Mouse (Mus musculus) G1E (cell line): ENCODE measurements around the gene Adgrf2. TPM values are rescaled to one million over a fixed set of nuclear protein-coding genes. Genes with fewer than 3 reads are reported as not detected.

Experiments
- ATAC-seq: 2 replicates; pipeline ENCODE4 v1.8.0; 2016; ENCODE audit warnings: mild to moderate bottlenecking; ENCODE audit not compliant: insufficient number of reproducible peaks, poor library complexity, low FRiP score, severe bottlenecking; ENCODE audit errors: extremely low read depth
- DNase-seq: peaks from one replicate; pipeline ENCODE4 v3.0.0; 2012; ENCODE audit warnings: low spot score
- H3K27me3 ChIP-seq: 2 replicates; pipeline ENCODE4 v1.6.1; 2012; ENCODE audit warnings: mild to moderate bottlenecking, low read length, inconsistent platforms; ENCODE audit not compliant: insufficient read depth
- H3K36me3 ChIP-seq: replicated peaks from 2 replicates; pipeline ENCODE3; 2012; ENCODE audit warnings: mild to moderate bottlenecking, inconsistent platforms
- H3K4me1 ChIP-seq: 2 replicates; pipeline ENCODE4 v1.6.1; 2012; ENCODE audit warnings: low read depth, low read length, inconsistent platforms, mixed read lengths; ENCODE audit not compliant: insufficient read depth
- H3K4me3 ChIP-seq: 2 replicates; pipeline ENCODE4 v1.5.1; 2012; ENCODE audit warnings: low read depth, mild to moderate bottlenecking, inconsistent platforms, low read length, moderate library complexity, mixed read lengths
- H3K9me3 ChIP-seq: replicated peaks from 2 replicates; pipeline ENCODE4 v1.6.1; 2012; ENCODE audit warnings: inconsistent platforms
- CTCF ChIP-seq: IDR thresholded peaks from 2 replicates; pipeline ENCODE4 v1.5.1; 2012; ENCODE audit warnings: low read depth, low read length, inconsistent platforms, mixed read lengths
- GATA1 ChIP-seq: IDR thresholded peaks from 2 replicates; pipeline ENCODE4 v1.6.1; 2012; ENCODE audit warnings: borderline replicate concordance, low read length, inconsistent platforms, mixed read lengths
- GATA2 ChIP-seq: IDR thresholded peaks from 2 replicates; pipeline ENCODE4 v1.6.1; 2012; ENCODE audit warnings: low read depth, low read length, inconsistent platforms, borderline replicate concordance
- POLR2AphosphoS5 ChIP-seq: IDR thresholded peaks from 2 replicates; pipeline ENCODE4 v1.6.1; 2012; ENCODE audit warnings: low read depth, low read length, inconsistent platforms; ENCODE audit not compliant: insufficient replicate concordance
- TAL1 ChIP-seq: conservative IDR thresholded peaks from 2 replicates; pipeline ENCODE4 v1.6.1; 2012; ENCODE audit warnings: low read depth, low read length, inconsistent platforms, mixed read lengths
- polyA plus RNA-seq: library from polyadenylated mRNA; stranded (reverse); fragments of >175 nt; gene quantifications from 2 replicates; pipeline ENCODE4 v1.2.3, GENCODE M21; 2012
- total RNA-seq, 2 experiments: library from RNA; stranded (forward) in 1 of 2; stranded (reverse) in 1 of 2; fragments of 200-1000 nt in 1 of 2; fragments of >200 nt in 1 of 2; fragmentation: Nextera tagmentation in 1 of 2; gene quantifications; 2 replicates each; pipeline ENCODE4 v1.2.3; 2014 to 2017

The Adgrf2 gene
- total and polyA plus RNA-seq, 3 experiments, result 0.05 TPM; not detected in 2

- Histone ChIP-seq H3K36me3 (no peaks in the 10 kb centered on the region), H3K4me3 (no peak overlapping the region), H3K27me3 (no peaks in the 10 kb centered on the region), H3K4me1 (no peaks in the 10 kb centered on the region), H3K9me3 (peaks cover 23% of the 10 kb centered on the region)
- no peak for TF ChIP-seq TAL1
- no peak for TF ChIP-seq POLR2AphosphoS5
- no peak for TF ChIP-seq CTCF
- TF ChIP-seq GATA1, result no peak
- no peak for TF ChIP-seq GATA2
- ATAC-seq (no peak), DNase-seq (no peak)
Observed at GRCm38 (mm10) chr17:42710717-42711116, 31.3 kb downstream of the Adgrf2 start.

GRCm38 (mm10) chr17:42705611-42706010 is 36.4 kb downstream of the Adgrf2 start:
- no peak for DNase-seq

GRCm38 (mm10) chr17:42702198-42702597 is 39.8 kb downstream of the Adgrf2 start:
- DNase-seq (no peak), ATAC-seq (no peak)
- TF ChIP-seq CTCF (no peak), GATA1 (no peak), GATA2 (no peak), POLR2AphosphoS5 (no peak), TAL1 (no peak)

More at GRCm38 (mm10) chr17:42705611-42706010, 36.4 kb downstream of the Adgrf2 start:
- Histone ChIP-seq H3K27me3 (no peaks in the 10 kb centered on the region), H3K9me3 (peaks cover 18% of the 10 kb centered on the region), H3K4me1 (no peaks in the 10 kb centered on the region), H3K4me3 (no peak overlapping the region), H3K36me3 (no peaks in the 10 kb centered on the region)
- no peak for TF ChIP-seq POLR2AphosphoS5
- no peak for TF ChIP-seq GATA2
- TF ChIP-seq CTCF, result no peak
- TF ChIP-seq GATA1, result no peak
- ATAC-seq, result no peak

GRCm38 (mm10) chr17:42694730-42695129 is 47.2 kb downstream of the Adgrf2 start:
- no peak overlapping the region for H3K4me3 ChIP-seq
- H3K9me3 ChIP-seq, result peaks cover 28% of the 10 kb centered on the region
- H3K27me3 ChIP-seq, result no peaks in the 10 kb centered on the region
- no peaks in the 10 kb centered on the region for H3K4me1 ChIP-seq
- no peaks in the 10 kb centered on the region for H3K36me3 ChIP-seq
- TF ChIP-seq GATA2 (no peak), POLR2AphosphoS5 (no peak), TAL1 (no peak), CTCF (no peak), GATA1 (no peak)
- no peak for DNase-seq
- no peak for ATAC-seq

More at GRCm38 (mm10) chr17:42702198-42702597, 39.8 kb downstream of the Adgrf2 start:
- Histone ChIP-seq H3K36me3 (no peaks in the 10 kb centered on the region), H3K4me1 (no peaks in the 10 kb centered on the region), H3K9me3 (peaks cover 9% of the 10 kb centered on the region; the same call in 1 of the 2 replicates), H3K4me3 (no peak overlapping the region), H3K27me3 (no peaks in the 10 kb centered on the region)

GRCm38 (mm10) chr17:42692136-42692535 is 49.8 kb downstream of the Adgrf2 start, which contains the start of gene Adgrf4:
Gene Adgrf4 (minus strand): TSS chr17:42692284.
- no peak within 1 kb of the TSS for H3K4me3 ChIP-seq
- peaks cover 28% of the 10 kb centered on the region for H3K9me3 ChIP-seq
- H3K27me3 ChIP-seq, result no peaks in the 10 kb centered on the region
- H3K4me1 ChIP-seq, result no peaks in the 10 kb centered on the region
- no peaks in the 10 kb centered on the region for H3K36me3 ChIP-seq
- TF ChIP-seq GATA1, result no peak
- no peak for TF ChIP-seq POLR2AphosphoS5
- TF ChIP-seq GATA2, result no peak
- TF ChIP-seq CTCF, result no peak
- no peak for TF ChIP-seq TAL1
- DNase-seq (no peak), ATAC-seq (no peak)

DNA sequence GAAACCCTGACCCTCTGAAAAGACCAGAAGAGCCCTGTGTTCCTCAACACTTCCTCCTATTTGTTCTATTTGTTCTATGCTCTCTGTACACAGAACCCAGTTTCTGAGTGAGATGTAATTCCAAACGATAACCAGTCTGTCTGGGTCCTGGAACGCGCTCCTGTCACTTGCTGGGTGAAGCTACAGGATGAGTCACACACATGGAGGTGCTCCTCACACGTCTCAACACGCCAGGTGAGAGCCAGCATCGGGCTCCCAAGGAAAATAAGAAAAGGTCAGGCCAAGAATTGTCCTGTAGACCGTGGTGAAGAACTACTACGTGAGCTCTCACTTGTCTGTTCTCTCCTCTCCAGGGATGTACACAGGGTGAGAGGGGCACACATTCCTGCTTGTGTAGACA is 51.4 kb downstream of the Adgrf2 start:
- Histone ChIP-seq H3K4me1 (no peaks in the 10 kb centered on the region), H3K4me3 (no peak overlapping the region), H3K9me3 (peaks cover 22% of the 10 kb centered on the region), H3K36me3 (no peaks in the 10 kb centered on the region), H3K27me3 (no peaks in the 10 kb centered on the region)
- TF ChIP-seq CTCF (no peak), GATA1 (no peak), POLR2AphosphoS5 (no peak), TAL1 (no peak), GATA2 (no peak)
- DNase-seq (no peak), ATAC-seq (no peak)

Other genes starting within 250 kb of the Adgrf2 start
- gene Opn5, start 130.8 kb downstream of the Adgrf2 start, total RNA-seq (2014; fragmentation: Nextera tagmentation), result not detected in 2 replicates
- gene Opn5, start 130.8 kb downstream of the Adgrf2 start, total RNA-seq (2017), result not detected in 2 replicates
- gene Opn5, start 130.8 kb downstream of the Adgrf2 start, polyA plus RNA-seq, result not detected in 2 replicates
- gene Adgrf4, start 49.9 kb downstream of the Adgrf2 start, total RNA-seq (2014; fragmentation: Nextera tagmentation), result not detected in 2 replicates
- 0.06 TPM in 1 of 2 replicates, not detected in the other for gene Adgrf4, start 49.9 kb downstream of the Adgrf2 start, total RNA-seq (2017)
- gene Adgrf4, start 49.9 kb downstream of the Adgrf2 start, polyA plus RNA-seq, result not detected in 2 replicates
- 35.9 and 41.0 TPM in 2 replicates for gene Cd2ap, start 134.5 kb upstream of the Adgrf2 start, total RNA-seq (2014; fragmentation: Nextera tagmentation)
- gene Cd2ap, start 134.5 kb upstream of the Adgrf2 start, total RNA-seq (2017), result 19.6 and 24.2 TPM in 2 replicates
- 8.1 and 10.0 TPM in 2 replicates for gene Cd2ap, start 134.5 kb upstream of the Adgrf2 start, polyA plus RNA-seq